Mouse (Mus musculus): Measurements from ENCODE around the gene Edc3. TPM values are rescaled to one million over a fixed set of nuclear protein-coding genes. Genes with fewer than 3 reads are reported as not detected.

The Edc3 gene
- polyA plus RNA-seq, 1 experiment from 2014 or later, result 33.9 TPM

GRCm38 (mm10) chr9:57775736-57776135 is 67.4 kb downstream of the Edc3 start:
- no peaks in the 10 kb centered on the region for H3K36me3 ChIP-seq
- no peak overlapping the region for H3K27ac ChIP-seq
- WGBS, result 63% methylated on average over 4 of the region's 4 CpGs
- ATAC-seq (ENCODE audit: insufficient number of reproducible peaks, low FRiP score, low TSS enrichment, low read depth), result no peak
- no peak overlapping the region for H3K4me3 ChIP-seq
- H3K4me1 ChIP-seq, result no peaks in the 10 kb centered on the region
- H3K4me2 ChIP-seq, result no peak overlapping the region
- H3K9me3 ChIP-seq, result no peaks in the 10 kb centered on the region
- H3K27me3 ChIP-seq, result no peaks in the 10 kb centered on the region
- H3K9ac ChIP-seq, result no peak overlapping the region

GRCm38 (mm10) chr9:57782656-57783055 is 74.3 kb downstream of the Edc3 start:
- H3K36me3 ChIP-seq, result no peaks in the 10 kb centered on the region
- no peak overlapping the region for H3K4me3 ChIP-seq
- H3K9ac ChIP-seq, result no peak overlapping the region
- no peaks in the 10 kb centered on the region for H3K4me1 ChIP-seq
- H3K4me2 ChIP-seq, result no peak overlapping the region
- no peaks in the 10 kb centered on the region for H3K27me3 ChIP-seq
- H3K27ac ChIP-seq, result no peak overlapping the region
- ATAC-seq (ENCODE audit: insufficient number of reproducible peaks, low FRiP score, low TSS enrichment, low read depth), result no peak
- no peaks in the 10 kb centered on the region for H3K9me3 ChIP-seq
- 80% methylated on average over 3 of the region's 3 CpGs for WGBS

GRCm38 (mm10) chr9:57789733-57790132 is 81.4 kb downstream of the Edc3 start:
- no peak for ATAC-seq (ENCODE audit: insufficient number of reproducible peaks, low FRiP score, low TSS enrichment, low read depth)

GRCm38 (mm10) chr9:57797456-57797855 is 89.1 kb downstream of the Edc3 start:
- ATAC-seq (ENCODE audit: insufficient number of reproducible peaks, low FRiP score, low TSS enrichment, low read depth), result no peak
- H3K36me3 ChIP-seq, result peaks cover 25% of the 10 kb centered on the region; the same call in 1 of the 2 replicates
- no peaks in the 10 kb centered on the region for H3K27me3 ChIP-seq
- no peak overlapping the region for H3K4me2 ChIP-seq
- no peaks in the 10 kb centered on the region for H3K9me3 ChIP-seq
- no peak overlapping the region for H3K4me3 ChIP-seq
- H3K9ac ChIP-seq, result no peak overlapping the region
- H3K27ac ChIP-seq, result no peak overlapping the region
- WGBS, result 91% methylated on average over 8 of the region's 8 CpGs
- H3K4me1 ChIP-seq, result peaks cover 10% of the 10 kb centered on the region; the same call in 1 of the 2 replicates

More at GRCm38 (mm10) chr9:57789733-57790132, 81.4 kb downstream of the Edc3 start:
- Histone ChIP-seq H3K4me3 (no peak overlapping the region), H3K36me3 (peaks cover 12% of the 10 kb centered on the region), H3K4me1 (0 out of 2 replicates have a peak, but pooled peaks cover 4% of the 10 kb centered on the region), H3K27me3 (no peaks in the 10 kb centered on the region), H3K9ac (no peak overlapping the region), H3K9me3 (no peaks in the 10 kb centered on the region), H3K27ac (no peak overlapping the region), H3K4me2 (no peak overlapping the region)
- WGBS, result 82% methylated on average over 3 of the region's 3 CpGs

GRCm38 (mm10) chr9:57798725-57799253 is 90.4 kb downstream of the Edc3 start:
- H3K27me3 ChIP-seq, result no peaks in the 10 kb centered on the region
- WGBS, result 15% methylated on average over 10 of the region's 10 CpGs
- peaks cover 6% of the 10 kb centered on the region; the same call in 1 of the 2 replicates for H3K4me1 ChIP-seq
- H3K9ac ChIP-seq, result no peak overlapping the region
- no peak overlapping the region for H3K4me2 ChIP-seq
- H3K27ac ChIP-seq, result no peak overlapping the region
- no peak for ATAC-seq (ENCODE audit: insufficient number of reproducible peaks, low FRiP score, low TSS enrichment, low read depth)
- no peaks in the 10 kb centered on the region for H3K9me3 ChIP-seq
- H3K4me3 ChIP-seq, result no peak overlapping the region
- peaks cover 20% of the 10 kb centered on the region; the same call in 1 of the 2 replicates for H3K36me3 ChIP-seq

- Histone ChIP-seq H3K4me3 (no peak overlapping the region), H3K4me2 (no peak overlapping the region), H3K4me1 (peaks cover 6% of the 10 kb centered on the region; the same call in 1 of the 2 replicates), H3K9ac (no peak overlapping the region), H3K9me3 (no peaks in the 10 kb centered on the region), H3K27me3 (no peaks in the 10 kb centered on the region), H3K27ac (no peak overlapping the region), H3K36me3 (peaks cover 15% of the 10 kb centered on the region; the same call in 1 of the 2 replicates)
- no peak for ATAC-seq (ENCODE audit: insufficient number of reproducible peaks, low FRiP score, low TSS enrichment, low read depth)
- WGBS, result 81% methylated on average over 9 of the region's 9 CpGs
Measured at GRCm38 (mm10) chr9:57800325-57800975, 92.1 kb downstream of the Edc3 start.

Other genes with a start within 250 kb of the Edc3 start
- 12.7 and 14.2 TPM in 2 replicates for gene Scamp5, start 240.5 kb upstream of the Edc3 start, polyA plus RNA-seq (2015; fragmentation: Nextera tagmentation; extraction: Ambion mirVana)
- 0.40 and 1.1 TPM in 2 replicates for gene Rpp25, start 204.5 kb upstream of the Edc3 start, polyA plus RNA-seq (2015; fragmentation: Nextera tagmentation; extraction: Ambion mirVana)
- 411 and 426 TPM in 2 replicates for gene Cox5a, start 187.3 kb upstream of the Edc3 start, polyA plus RNA-seq (2015; fragmentation: Nextera tagmentation; extraction: Ambion mirVana)
- 26.8 and 27.5 TPM in 2 replicates for gene Fam219b, start 171.0 kb upstream of the Edc3 start, polyA plus RNA-seq (2015; fragmentation: Nextera tagmentation; extraction: Ambion mirVana)
- 37.9 and 49.8 TPM in 2 replicates for gene Mpi, start 155.8 kb upstream of the Edc3 start, polyA plus RNA-seq (2015; fragmentation: Nextera tagmentation; extraction: Ambion mirVana)
- 86.4 and 94.3 TPM in 2 replicates for gene Scamp2, start 147.6 kb upstream of the Edc3 start, polyA plus RNA-seq (2015; fragmentation: Nextera tagmentation; extraction: Ambion mirVana)
- gene Ulk3, start 119.1 kb upstream of the Edc3 start, polyA plus RNA-seq (2015; fragmentation: Nextera tagmentation; extraction: Ambion mirVana), result 21.2 and 23.2 TPM in 2 replicates
- gene Cplx3, start 102.3 kb upstream of the Edc3 start, polyA plus RNA-seq (2015; fragmentation: Nextera tagmentation; extraction: Ambion mirVana), result 0.36 TPM in 1 of 2 replicates, not detected in the other
- not detected in 2 replicates for gene Lman1l, start 87.8 kb upstream of the Edc3 start, polyA plus RNA-seq (2015; fragmentation: Nextera tagmentation; extraction: Ambion mirVana)
- gene Csk, start 54.9 kb upstream of the Edc3 start, polyA plus RNA-seq (2015; fragmentation: Nextera tagmentation; extraction: Ambion mirVana), result 24.2 and 29.0 TPM in 2 replicates
- not detected in 2 replicates for gene Cyp1a2, start 24.8 kb upstream of the Edc3 start, polyA plus RNA-seq (2015; fragmentation: Nextera tagmentation; extraction: Ambion mirVana)
- 0.08 TPM in 1 of 2 replicates, not detected in the other for gene Cyp1a1, start 20.6 kb upstream of the Edc3 start, polyA plus RNA-seq (2015; fragmentation: Nextera tagmentation; extraction: Ambion mirVana)
- gene Clk3, start 57.3 kb downstream of the Edc3 start, polyA plus RNA-seq (2015; fragmentation: Nextera tagmentation; extraction: Ambion mirVana), result 64.7 and 80.3 TPM in 2 replicates
- gene Arid3b, start 128.3 kb downstream of the Edc3 start, polyA plus RNA-seq (2015; fragmentation: Nextera tagmentation; extraction: Ambion mirVana), result 3.6 and 3.8 TPM in 2 replicates
- gene Ubl7, start 202.4 kb downstream of the Edc3 start, polyA plus RNA-seq (2015; fragmentation: Nextera tagmentation; extraction: Ambion mirVana), result 107 TPM in 2 replicates
- 0.44 and 0.77 TPM in 2 replicates for gene Sema7a, start 231.6 kb downstream of the Edc3 start, polyA plus RNA-seq (2015; fragmentation: Nextera tagmentation; extraction: Ambion mirVana)